Mouse (Mus musculus) left cerebral cortex, postnatal 14 days (tissue): ENCODE data around the gene Mast1. TPM values are rescaled to one million over a fixed set of nuclear protein-coding genes. Genes with fewer than 3 reads are reported as not detected.

Experiments used
- DNase-seq, 2 experiments: peaks; one replicate each; pipeline ENCODE4 v3.0.0; 2021 to 2022; ENCODE audit warnings: low spot score in 2 of 2, mixed read lengths in 1 of 2
- intact Hi-C: fragments of 180-260 bp; cut with DNase I; formaldehyde crosslinking; loops from one replicate; pipeline ENCODE4 v1.15.1; 2025
- long read RNA-seq, 2 experiments: library from polyadenylated mRNA; stranded (forward); transcript quantifications; one replicate each; pipeline ENCODE4 v2.0.0; 2021
- total RNA-seq, 2 experiments: library from RNA; stranded (reverse); gene quantifications; 2 replicates each; pipeline ENCODE4 v1.2.3; 2021

Gene Mast1
- total RNA-seq, result 100 to 1,000 TPM; 139 to 146 TPM
- long read RNA-seq, experiment 1, full-length matches to known transcripts, result 17 of 55 reads
- long read RNA-seq, experiment 1, partial matches to known transcripts, result 31 of 55 reads
- long read RNA-seq, experiment 1, other reads (novel, unspliced or antisense), result 7 of 55 reads
- long read RNA-seq, experiment 2, full-length matches to known transcripts, result 12 of 52 reads
- long read RNA-seq, experiment 2, partial matches to known transcripts, result 27 of 52 reads
- long read RNA-seq, experiment 2, other reads (novel, unspliced or antisense), result 13 of 52 reads

DNA sequence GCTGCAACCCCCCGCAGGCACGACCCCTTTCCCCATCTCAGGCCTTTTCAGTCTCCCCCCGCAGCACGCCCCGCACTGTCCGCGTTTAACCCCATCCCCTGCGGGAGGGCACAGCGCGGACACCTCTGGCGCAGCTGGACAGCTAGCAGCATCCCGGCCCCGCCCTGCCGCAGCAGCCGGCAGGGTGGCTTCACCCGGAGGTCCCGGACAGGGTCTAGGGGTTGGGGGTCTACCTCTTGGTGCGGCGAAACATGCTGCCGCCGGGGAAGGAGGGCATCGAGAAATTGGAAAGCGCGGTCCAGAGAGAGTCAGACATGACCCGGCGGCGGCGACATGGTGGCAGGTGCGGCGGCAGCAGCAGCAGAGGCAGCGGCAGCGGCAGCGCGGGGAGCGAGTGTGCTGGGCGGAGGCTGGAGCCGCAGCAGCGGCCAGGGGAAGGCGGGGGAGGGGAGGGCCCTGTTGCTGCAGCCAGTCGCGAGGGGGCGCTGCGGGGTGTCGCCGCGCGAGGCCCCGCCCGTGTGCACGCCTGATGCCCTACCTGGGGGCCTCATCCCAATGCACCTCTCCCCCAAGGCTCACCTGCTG lies at the start of gene Mast1:
Mast1 (minus strand) TSS at position 398 of the 585 bp plus-strand sequence.
- peak; percentile 62 to 81 for DNase-seq
- intact Hi-C loops, result no loop called here

DNA sequence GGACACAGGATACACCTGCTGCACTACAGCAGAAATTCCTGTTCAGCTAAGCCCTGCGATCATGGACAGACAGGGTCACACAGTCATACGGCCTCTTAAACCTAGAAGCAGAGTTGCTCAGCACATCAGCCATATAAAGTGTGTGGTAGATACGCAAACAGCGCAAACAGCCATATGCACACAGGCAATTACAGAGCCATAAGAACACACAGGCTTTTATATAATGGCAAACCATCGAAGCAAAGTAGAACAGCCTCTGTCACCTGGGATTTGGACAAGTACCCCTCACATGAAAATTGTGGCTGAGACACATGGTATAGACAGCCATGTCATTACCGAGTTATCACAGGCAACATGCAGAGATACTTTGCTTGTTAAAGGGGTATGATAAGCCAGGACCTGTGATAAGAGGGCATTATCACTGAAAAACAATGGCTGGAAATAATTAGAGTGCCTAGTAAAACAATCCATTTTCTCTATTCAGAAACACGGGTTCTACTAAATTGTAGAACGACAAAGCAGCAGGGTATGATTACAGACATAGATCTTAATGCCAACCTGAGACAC lies 49.3 kb upstream of the Mast1 start:
- intact Hi-C loops, result no loop called here
- DNase-seq, result no peak

DNA sequence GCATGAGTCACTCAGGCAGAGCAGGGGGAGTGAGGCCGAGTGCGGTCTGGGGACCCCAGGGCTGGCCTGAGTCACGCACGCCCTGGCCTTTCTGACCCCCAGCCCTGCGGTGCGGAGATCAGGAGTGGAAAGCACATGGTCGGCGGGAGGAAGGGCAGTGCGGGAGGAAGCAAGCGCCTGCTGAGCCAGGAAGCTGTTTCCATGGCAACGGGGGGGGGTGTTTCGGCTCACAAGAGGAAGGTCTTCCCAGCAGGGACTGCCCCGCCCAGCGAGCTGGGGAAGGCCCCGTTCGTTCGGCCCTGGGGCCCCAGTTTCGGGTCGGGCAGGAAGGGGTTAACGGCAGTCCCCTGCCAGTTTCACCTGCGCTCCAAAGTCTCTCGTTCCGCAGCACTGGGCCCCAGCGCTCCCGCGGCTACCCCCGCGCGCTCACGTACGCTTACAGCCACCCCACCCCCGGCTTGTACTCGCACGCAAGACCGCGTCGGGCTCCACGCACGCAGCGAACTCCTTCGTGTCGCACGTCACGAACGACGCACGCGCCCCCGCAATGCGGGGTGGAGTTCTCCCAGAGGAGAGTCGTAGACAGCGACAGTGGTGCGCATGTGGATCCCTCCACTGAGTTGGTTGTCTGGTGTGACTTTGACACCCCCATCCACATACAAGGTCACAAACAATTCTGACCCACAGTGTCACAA lies 48.7 kb upstream of the Mast1 start:
- peak; percentile 94 to 97 for DNase-seq
- intact Hi-C loops, result no loop called here

DNA sequence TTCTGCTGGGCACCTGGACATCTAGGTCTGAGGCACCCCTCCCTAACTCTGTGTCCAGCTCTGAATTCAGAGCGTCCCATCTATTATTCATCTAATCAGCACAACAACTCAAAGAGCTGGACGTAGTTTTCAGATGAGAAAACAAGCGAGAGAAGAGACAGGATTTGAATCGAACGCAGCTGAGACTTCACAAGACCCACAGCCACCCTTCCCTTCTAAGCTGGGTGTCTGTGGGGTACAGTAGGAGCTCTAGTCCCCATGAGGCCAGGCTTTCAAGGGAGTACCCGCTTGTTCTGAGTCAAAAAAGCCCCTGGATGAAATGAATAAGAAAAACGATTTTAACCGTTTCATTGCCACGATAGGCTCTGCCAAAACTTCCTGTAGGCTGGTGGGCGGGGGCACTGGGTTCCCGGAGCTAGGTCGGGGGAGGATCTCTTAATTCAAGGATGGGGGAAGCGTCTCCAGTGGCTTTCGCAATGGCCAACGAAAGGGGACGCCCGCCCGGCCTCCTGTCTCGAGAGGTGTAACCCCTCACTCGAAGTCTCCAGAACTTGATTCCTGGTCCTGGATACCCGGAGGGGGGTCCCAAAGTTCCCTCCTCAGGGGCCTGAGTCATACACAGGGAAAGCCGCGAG lies 48.0 kb upstream of the Mast1 start:
- no peak for DNase-seq
- intact Hi-C loops, result no loop called here

DNA sequence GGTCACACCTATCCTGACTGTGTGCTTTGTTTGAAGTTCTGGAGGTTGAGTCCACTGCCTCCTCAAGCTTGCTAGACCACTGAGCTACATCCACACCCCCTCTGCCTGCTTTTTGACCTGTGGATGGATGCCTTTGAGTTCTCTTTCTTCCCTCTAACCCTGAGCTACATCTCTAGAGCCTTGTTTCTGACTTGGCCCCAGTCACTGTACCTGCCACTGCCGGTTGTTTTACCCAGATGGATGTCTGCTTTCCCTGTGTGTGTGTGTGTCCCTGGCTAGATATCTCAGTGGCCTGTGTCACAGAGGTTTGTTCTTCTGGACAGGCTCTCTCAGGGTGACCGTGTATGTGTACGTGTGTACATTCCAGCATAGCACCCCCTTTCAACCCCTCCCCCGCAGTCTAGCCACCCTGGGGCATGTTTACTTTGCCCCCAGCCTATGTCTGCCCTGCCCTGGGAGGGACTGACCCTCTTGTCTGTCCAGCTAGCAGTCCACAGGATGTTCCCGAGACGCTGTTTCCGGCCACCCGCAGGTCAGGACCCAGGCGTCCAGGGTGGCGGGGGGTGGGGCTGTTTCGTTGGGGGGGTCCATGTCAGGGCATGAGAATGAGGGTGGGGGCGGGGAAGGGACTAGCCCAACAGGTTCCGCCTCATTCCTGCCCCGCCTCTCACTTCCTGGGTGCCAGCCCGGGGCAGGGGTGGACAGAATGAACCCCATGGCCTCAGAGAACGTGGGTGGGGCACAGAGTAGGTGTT lies 47.3 kb upstream of the Mast1 start:
- intact Hi-C loops, result no loop called here
- DNase-seq, result no peak

DNA sequence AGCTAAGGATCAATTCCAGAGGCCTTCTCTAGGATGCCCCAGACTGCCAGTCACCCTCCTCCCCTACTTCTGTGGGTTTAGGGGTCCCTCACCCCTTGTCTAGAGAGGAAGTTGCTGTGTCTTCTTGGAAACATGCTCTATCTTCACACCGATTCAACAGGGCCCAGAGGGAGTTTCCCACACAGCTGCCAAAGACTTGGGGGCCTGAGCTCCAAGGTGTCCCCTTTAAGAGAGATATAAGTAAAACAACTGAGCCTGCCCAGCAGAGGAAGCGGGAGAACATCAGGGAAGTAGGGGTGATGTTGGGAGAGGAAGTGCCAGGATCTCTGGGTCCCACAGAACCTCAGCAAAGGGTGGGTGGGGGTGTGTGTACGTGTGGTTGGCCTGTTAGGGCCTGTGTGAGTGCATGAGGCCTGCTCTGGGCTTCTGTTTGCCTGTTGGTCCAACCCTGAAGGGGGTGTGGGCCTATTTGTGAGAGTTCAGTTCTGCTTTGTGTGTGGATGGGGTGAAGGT lies 45.4 kb upstream of the Mast1 start:
- intact Hi-C loops, result no loop called here
- no peak for DNase-seq

DNA sequence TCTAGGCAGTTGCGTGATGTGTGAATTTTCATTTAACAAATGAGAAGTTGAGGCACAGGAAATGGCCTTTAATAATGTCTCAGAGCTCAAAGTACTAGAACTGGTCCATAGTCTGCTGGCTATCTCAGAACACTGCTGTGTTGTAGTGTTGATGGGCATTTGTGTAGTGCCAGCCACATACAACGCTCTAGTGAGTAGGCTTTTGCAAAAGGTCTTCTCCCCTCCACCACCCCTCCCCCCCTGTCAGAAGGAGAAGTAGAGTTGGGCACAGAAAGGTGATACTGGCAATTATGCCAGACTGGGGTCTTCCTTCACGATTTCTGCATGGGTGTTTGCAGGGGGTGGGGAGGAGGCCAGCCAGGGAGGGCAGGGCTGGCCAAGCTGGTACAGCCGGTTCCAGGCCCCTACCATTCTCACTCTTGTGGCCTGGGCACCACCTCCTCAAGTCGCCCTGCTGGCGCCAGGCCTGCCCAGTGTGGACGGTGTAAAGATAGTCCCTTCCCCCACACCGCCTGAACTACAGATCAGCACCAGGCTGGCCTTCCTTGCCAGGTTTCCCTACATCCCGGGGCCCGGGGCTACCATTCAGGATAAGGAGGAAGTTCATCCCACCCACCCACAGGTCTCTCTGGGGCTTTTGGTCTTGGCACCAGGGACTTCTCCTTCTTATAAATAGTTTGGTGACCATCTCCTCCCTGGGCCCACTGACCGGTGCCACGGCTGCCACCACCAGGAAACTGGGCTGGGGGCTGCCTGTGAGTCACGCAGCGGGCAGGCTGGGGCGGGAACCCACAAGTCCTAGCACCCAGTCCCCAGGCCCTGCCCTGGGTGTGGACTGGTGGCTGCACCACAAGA lies 44.7 kb upstream of the Mast1 start:
- no peak for DNase-seq
- intact Hi-C loops, result no loop called here

DNA sequence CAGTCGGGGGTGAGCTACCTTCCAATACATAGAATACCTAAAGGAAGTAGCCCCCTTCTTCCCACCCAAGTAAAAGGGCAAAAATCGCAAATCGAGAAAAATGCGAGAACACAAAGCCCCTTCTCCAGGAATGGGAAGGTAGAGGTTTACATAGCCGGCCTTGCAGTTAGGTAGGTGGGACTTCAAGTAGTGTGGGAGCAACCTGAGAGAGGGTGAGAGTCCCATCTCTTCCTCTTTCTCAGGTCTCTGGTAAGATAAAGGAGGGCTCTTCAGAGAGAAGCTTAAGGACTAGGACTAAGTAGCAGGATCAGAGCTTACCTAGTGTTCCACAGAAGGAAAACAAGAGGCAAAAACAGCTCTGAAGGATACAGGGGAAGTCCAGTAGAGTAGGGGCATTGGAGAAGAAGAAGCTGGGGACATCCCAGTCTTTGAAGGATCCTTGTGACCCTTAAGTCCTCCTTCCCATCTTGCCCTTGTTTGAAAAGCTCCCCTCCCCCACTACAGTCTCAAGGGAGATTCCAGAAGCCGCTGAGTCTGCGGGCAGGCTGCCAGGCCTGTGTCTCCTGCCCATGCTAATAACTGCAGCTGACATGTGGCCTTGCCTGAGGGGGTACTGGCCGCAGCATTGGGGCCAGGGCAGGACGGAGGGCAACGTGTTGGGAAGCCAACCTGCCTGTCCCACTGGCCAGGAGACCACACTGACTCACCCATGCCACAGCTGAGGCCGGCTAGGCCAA lies 43.6 kb upstream of the Mast1 start:
- DNase-seq, result peak; percentile 70 to 82
- intact Hi-C loops, result no loop called here

DNA sequence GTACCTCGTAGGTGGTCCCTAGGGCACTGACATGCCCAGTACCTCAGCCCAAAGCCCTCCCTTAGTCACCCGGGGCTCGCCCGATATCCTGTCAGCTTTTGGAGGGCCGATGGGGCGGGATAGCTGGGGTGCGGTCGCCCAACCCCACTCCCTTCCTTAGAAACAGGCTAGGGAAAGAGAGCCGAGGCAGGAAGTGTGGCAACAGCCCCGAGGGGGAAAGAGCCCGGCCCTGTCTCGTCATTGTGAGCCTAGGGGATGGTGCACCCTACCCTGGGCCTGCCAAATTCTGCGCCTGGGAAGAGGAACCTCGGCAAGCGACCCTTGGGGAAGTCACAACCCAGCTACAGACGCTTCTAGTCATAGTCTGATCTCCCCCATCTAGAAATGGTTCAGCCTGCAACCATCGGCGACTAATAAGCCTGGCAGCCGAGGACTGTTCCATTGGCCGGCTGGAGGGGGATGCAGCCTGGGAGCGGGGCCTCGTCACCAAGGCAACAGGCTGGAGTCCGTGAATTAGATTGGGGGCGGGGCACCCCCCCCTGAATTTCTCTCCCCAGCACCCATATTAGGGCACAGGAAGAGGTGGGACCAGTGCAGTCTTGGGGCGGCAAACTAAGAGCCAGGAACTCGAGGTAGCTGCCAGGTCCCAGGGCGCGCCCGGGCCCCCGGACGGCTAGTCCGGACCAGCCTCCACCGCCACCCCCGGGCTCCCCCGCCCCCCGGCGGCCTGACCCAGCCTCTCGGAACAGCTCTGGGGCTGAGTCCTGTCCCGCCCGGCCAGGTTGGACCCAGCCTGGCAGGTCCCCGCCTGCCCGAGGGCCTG lies 42.7 kb upstream of the Mast1 start:
- intact Hi-C loops, result no loop called here

DNA sequence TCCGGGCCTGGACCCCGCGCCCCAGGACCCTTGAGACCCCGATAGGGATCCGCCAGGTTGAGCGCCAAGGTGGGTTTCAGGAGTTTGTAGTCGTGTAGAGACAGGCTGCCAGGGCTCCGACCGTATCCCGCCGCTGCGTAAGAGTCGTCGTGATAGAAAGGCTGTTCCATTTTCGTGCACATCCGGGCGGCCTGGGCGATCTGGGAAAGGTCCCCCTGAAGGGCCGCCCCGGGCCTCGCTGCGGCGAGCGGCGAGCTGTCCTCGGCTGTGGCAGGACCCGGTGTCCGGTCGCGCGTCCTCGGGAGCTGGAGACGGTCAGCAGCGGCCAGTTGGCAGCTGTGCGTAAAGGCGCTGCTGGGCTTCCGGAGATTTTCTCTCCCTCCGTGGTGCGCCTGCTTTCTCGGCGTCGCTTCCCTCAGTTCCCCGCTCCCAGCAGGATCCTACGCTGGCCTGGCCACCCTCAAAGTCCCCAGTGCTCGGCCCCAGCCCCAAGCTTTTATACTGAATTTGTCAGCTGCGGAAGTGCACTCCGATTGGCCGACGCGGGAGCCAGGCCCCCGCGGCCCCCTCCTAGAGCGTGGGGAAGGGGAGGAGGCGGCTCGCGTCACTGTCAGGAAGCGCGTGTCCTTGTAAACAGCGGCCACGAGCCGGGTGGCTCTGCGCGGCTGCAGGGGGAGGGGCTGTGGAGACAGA lies 41.2 kb upstream of the Mast1 start, which contains the start of gene Junb:
Junb (minus strand) TSS at position 471 of the 693 bp plus-strand sequence.
- intact Hi-C loops, result no loop called here
- peak; percentile 95 to 97 for DNase-seq

More for the DNA sequence above, 42.7 kb upstream of the Mast1 start:
- peak; percentile 92 to 96 for DNase-seq

DNA sequence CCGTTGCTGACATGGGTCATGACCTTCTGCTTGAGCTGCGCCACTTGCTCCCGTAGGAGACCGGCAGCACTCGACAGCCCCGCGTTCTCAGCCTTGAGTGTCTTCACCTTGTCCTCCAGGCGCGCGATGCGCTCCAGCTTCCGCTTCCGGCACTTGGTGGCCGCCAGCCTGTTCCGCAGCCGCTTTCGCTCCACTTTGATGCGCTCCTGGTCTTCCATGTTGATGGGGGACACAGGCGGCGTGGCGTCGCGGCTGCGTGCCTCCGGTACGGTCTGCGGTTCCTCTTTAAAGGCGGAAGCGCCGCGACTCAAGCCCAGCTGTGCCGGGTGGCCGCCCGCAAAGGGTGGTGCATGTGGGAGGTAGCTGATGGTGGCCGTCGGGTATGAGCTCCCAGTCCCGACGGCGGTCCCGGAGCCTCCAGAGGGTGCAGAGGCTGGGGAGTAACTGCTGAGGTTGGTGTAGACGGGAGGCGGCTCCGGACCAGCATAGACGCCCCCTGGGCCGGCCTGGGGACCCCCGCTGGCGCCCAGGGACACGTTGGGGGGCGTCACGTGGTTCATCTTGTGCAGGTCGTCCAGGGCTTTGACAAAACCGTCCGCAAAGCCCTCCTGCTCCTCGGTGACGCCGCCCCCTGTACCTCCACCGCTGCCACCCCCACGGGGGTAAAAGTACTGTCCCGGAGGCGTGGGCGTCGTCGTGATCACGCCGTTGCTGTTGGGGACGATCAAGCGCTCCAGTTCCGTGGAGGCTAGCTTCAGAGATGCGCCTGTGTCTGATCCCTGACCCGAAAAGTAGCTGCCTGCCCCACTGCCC lies 40.5 kb upstream of the Mast1 start:
- peak; percentile 64 to 76 for DNase-seq
- intact Hi-C loops, result no loop called here

DNA sequence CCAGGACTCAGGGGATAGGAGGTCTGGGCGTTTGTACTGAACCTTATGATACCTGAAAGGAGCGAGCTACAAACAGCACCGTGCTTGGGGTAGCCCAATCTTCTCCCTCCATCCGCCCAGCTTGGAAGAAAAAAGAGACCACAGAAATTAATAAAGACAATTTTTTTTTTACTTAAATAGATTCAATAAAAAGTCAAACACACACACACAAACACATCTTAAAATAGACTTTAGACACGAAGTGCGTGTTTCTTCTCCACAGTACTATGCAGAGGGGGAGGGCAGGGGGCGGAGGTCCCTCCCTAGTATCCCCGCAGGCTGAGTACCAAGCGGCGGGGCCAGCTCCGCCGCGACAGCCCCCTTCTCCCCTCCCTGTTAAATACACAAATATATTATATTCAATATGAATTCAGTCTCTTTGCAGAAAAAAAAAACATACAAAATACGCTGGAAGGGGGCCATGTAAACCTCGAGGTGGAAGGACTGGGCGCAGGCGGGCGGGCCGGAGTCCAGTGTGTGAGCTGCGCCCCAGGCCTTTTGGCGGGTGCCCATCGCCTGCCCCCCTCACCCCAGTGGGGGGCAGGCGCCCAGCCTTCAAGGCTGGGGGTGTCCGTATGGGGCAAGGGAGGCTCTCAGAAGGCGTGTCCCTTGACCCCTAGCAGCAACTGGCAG lies 39.7 kb upstream of the Mast1 start:
- no peak for DNase-seq
- intact Hi-C loops, result loop anchor here (1.0 kb wide), 1 partner anchor 13 kb away; the partner anchor contains the start of gene Hook2

DNA sequence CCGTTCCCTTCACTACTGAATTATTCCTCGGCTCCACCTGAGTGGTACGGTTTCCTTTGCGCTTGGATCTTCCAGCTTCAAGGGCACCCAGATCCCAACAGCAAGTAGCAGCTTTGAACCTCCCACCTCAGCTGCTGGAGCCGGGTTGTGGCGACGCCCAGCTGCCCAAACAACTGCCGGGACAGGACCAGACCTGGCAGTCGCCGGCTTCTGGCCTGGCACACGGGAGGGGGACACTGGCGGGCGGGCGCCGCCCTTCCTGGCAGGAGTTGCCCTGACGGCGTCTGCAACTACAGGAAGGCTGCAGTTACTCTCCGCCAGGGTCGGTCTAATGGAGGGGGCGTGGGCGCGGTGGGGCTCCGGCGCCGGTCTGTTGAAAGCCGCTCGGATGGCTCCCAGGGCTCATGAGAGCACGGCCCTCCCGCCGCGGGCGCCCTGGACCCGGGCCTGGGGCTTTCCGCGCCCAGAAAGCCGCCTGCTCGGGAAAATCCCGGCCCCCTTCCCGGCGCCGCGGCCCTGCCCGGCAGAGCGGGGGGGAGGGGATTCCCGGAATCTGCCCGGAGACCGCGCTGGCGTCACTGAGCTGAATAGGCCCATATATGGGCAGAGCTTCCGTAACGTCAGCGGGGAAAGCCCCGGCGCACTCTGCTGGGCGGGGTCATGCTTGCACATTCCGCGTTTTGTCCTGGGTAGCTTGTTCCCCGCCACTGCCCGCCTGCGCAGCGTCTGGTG lies 39.0 kb upstream of the Mast1 start:
- intact Hi-C loops, result loop anchor here (1.0 kb wide), 1 partner anchor 14 kb away; the partner anchor contains the start of gene Hook2

DNA sequence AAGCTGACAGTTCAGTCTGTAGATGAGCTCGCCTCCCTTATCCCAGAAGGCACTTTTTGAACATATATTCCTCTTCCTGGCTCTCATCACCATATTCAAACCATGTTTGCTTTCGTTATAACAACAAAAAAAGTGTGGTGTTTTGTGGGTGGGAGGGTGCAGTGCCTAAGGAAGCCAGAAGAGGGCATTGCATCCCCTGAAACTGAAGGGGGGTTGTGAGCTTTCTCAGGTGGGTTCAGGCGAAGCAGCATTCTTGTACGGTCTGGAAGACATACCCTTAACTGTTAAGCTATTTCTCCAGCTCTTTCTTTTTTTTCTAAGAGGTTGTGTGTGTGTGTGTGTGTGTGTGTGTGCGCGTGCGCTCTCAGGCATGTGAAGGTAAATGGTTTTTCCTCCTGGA lies 38.3 kb upstream of the Mast1 start:
- intact Hi-C loops, result loop anchor here (2.0 kb wide), 1 partner anchor 51 kb away; the partner anchor contains the start of gene Trir
- DNase-seq, result peak; percentile 72 to 78

More for the DNA sequence above, 39.0 kb upstream of the Mast1 start:
- peak; percentile 96 for DNase-seq
